Mouse (Mus musculus) adipose tissue, adult 10 weeks (tissue): ENCODE results near the gene Ncoa4. TPM values are rescaled to one million over a fixed set of nuclear protein-coding genes. Genes with fewer than 3 reads are reported as not detected.

ENCODE experiments used
- polyA plus RNA-seq: library from polyadenylated mRNA; stranded (reverse); fragments of 350-450 nt; fragmentation: Illumina TruSeq; extraction: RNeasy Lipid Tissue Mini Kit (QIAGEN cat#74804); gene quantifications from one replicate; pipeline ENCODE4 v1.2.3, GENCODE M21; 2014; ENCODE audit warnings: low read depth, low replicate concordance

Ncoa4 gene
- 111 TPM for polyA plus RNA-seq

DNA sequence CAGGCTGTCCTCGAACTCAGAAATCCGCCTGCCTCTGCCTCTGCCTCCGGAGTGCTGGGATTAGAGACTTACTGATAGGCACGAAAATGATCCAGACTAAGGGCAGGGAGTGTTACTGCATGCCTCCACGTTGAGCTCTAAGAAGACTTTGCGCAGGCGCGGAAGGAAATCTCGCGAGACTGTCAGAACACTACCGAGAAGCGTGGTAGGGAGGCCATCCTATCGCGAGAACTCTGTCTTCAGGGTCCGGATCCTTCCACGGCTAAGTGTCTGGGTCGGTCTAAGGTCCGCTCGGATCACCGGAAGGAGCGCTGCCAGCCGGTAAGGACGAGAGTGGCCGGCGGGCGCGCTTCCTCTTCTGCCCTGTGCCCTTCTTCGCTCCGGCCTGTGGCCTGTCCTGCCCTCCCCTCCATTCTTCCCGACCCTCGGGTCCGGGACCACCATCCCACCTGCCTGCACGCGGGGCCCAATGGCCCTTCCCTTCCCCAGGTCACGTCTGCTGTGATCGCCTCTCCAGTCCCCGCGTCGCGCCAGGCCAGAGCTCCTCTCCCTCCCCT lies at the start of gene Ncoa4:
Gene Ncoa4 (plus strand): TSS at position 176 of the 557 bp plus-strand sequence.

GRCm38 (mm10) chr14:32141723-32142122 lies 17.9 kb upstream of the Ncoa4 start, which contains the start of gene Msmb:
TSS of gene Msmb (plus strand) at chr14:32142023.

DNA sequence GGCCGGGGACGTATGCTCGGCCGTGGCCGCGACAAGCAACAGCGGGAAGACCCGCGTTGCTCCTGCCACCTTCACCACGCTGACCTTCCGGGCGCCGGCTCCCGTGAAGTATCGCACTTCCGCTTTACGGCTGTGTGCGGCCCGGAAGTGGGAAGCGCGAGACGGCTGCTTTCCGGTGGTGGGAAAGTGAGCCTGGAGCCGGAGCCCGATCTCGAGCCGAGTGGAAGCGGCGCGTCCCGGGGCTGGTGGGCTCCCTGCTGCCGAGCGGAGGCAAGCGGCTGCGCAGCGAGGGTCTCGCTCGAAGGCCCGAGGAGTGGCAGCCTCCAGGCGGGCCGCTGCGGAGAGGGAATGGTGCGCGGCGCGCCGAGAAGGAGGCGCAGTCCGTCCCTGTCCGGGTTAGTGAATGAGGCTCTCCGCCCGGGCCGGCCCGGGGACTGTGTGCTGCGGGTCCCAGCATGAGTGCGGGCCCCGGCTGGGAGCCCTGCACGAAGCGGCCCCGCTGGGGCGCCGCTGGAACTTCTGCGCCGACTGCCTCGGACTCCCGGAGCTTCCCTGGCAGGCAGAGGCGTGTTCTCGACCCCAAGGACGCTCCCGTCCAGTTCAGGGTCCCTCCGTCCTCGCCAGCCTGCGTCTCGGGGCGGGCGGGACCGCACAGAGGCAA lies 42.3 kb downstream of the Ncoa4 start, which contains the start of the genes Timm23 and Parg:
Gene Timm23 (minus strand): TSS at position 108 of the 661 bp plus-strand sequence.
Gene Parg (plus strand): TSS at position 159 of the 661 bp plus-strand sequence.

Other genes starting within 250 kb of the Ncoa4 start
- 15.8 TPM for gene Galnt15, start 130.9 kb upstream of the Ncoa4 start, polyA plus RNA-seq
- gene Oxnad1, start 74.5 kb upstream of the Ncoa4 start, polyA plus RNA-seq: 23.7 TPM
- 55.1 TPM for gene Dph3, start 74.1 kb upstream of the Ncoa4 start, polyA plus RNA-seq
- gene Msmb, start 17.8 kb upstream of the Ncoa4 start, polyA plus RNA-seq: not detected
- 119 TPM for gene Timm23, start 42.0 kb downstream of the Ncoa4 start, polyA plus RNA-seq
- gene Parg, start 42.1 kb downstream of the Ncoa4 start, polyA plus RNA-seq: 15.5 TPM
- 9.2 TPM for gene Ogdhl, start 162.2 kb downstream of the Ncoa4 start, polyA plus RNA-seq
- 2.5 TPM for gene 1700024G13Rik, start 228.5 kb downstream of the Ncoa4 start, polyA plus RNA-seq